Mouse (Mus musculus): ENCODE measurements around the gene Ptprs. TPM values are rescaled to one million over a fixed set of nuclear protein-coding genes. Genes with fewer than 3 reads are reported as not detected.

Gene Ptprs
- polyA plus RNA-seq, 1 experiment: 690 TPM

- peak; percentile 50 to 73 for DNase-seq (ENCODE audit: extremely low spot score in 1 of 2, low spot score in 1 of 2)
Observed at GRCm38 (mm10) chr17:56494480-56494879, 18.2 kb upstream of the Ptprs start.

- peak; percentile 84 to 86 for DNase-seq (ENCODE audit: extremely low spot score in 1 of 2, low spot score in 1 of 2)
Observed at GRCm38 (mm10) chr17:56493841-56494240, 17.6 kb upstream of the Ptprs start.

- DNase-seq (ENCODE audit: extremely low spot score in 1 of 2, low spot score in 1 of 2): peak; percentile 73 to 80
Observed at GRCm38 (mm10) chr17:56490438-56491152, 14.3 kb upstream of the Ptprs start.

GRCm38 (mm10) chr17:56488028-56488427, 11.7 kb upstream of the Ptprs start:
- DNase-seq (ENCODE audit: extremely low spot score in 1 of 2, low spot score in 1 of 2): no peak

- DNase-seq (ENCODE audit: extremely low spot score in 1 of 2, low spot score in 1 of 2): no peak
Observed at GRCm38 (mm10) chr17:56487441-56487888, 11.2 kb upstream of the Ptprs start.

- DNase-seq (ENCODE audit: extremely low spot score in 1 of 2, low spot score in 1 of 2): no peak
Observed at GRCm38 (mm10) chr17:56485926-56486325, 9.6 kb upstream of the Ptprs start.

GRCm38 (mm10) chr17:56485118-56485517, 8.8 kb upstream of the Ptprs start:
- no peak for DNase-seq (ENCODE audit: extremely low spot score in 1 of 2, low spot score in 1 of 2)

- DNase-seq (ENCODE audit: extremely low spot score in 1 of 2, low spot score in 1 of 2): no peak
Observed at GRCm38 (mm10) chr17:56482671-56483070, 6.4 kb upstream of the Ptprs start.

- DNase-seq (ENCODE audit: extremely low spot score in 1 of 2, low spot score in 1 of 2): peak; percentile 49 to 87
Observed at GRCm38 (mm10) chr17:56479358-56479757, 3.1 kb upstream of the Ptprs start.

GRCm38 (mm10) chr17:56478191-56478611, 1.9 kb upstream of the Ptprs start:
- DNase-seq (ENCODE audit: extremely low spot score in 1 of 2, low spot score in 1 of 2): no peak

- no peak for DNase-seq (ENCODE audit: extremely low spot score in 1 of 2, low spot score in 1 of 2)
Observed at GRCm38 (mm10) chr17:56477191-56477818, 1.0 kb upstream of the Ptprs start.

GRCm38 (mm10) chr17:56475584-56476401, 490 bp downstream of the Ptprs start:
- DNase-seq (ENCODE audit: extremely low spot score in 1 of 2, low spot score in 1 of 2): peak in 1 of 2 experiments; percentile 34

GRCm38 (mm10) chr17:56474831-56475581, 1.3 kb downstream of the Ptprs start:
- peak; percentile 47 to 73 for DNase-seq (ENCODE audit: extremely low spot score in 1 of 2, low spot score in 1 of 2)

- no peak for DNase-seq (ENCODE audit: extremely low spot score in 1 of 2, low spot score in 1 of 2)
Observed at GRCm38 (mm10) chr17:56474311-56474830, 1.9 kb downstream of the Ptprs start.

- no peak for DNase-seq (ENCODE audit: extremely low spot score in 1 of 2, low spot score in 1 of 2)
Observed at GRCm38 (mm10) chr17:56473611-56473905, 2.7 kb downstream of the Ptprs start.

- DNase-seq (ENCODE audit: extremely low spot score in 1 of 2, low spot score in 1 of 2): peak; percentile 55 to 77
Observed at GRCm38 (mm10) chr17:56472733-56473610, 3.3 kb downstream of the Ptprs start.

GRCm38 (mm10) chr17:56472121-56472520, 4.2 kb downstream of the Ptprs start:
- DNase-seq (ENCODE audit: extremely low spot score in 1 of 2, low spot score in 1 of 2): no peak

- no peak for DNase-seq (ENCODE audit: extremely low spot score in 1 of 2, low spot score in 1 of 2)
Observed at GRCm38 (mm10) chr17:56471136-56471535, 5.1 kb downstream of the Ptprs start.

GRCm38 (mm10) chr17:56470571-56470970, 5.7 kb downstream of the Ptprs start:
- DNase-seq (ENCODE audit: extremely low spot score in 1 of 2, low spot score in 1 of 2): no peak
